Mouse (Mus musculus): Measurements from ENCODE around the gene Wdr20. TPM values are rescaled to one million over a fixed set of nuclear protein-coding genes. Genes with fewer than 3 reads are reported as not detected.
A peak's percentile ranks its signal among the peaks of the same experiment; 100 is the strongest.

The Wdr20 gene
- polyA plus RNA-seq, 1 experiment: 13.1 TPM

GRCm38 (mm10) chr12:110770479-110771247 lies 32.9 kb downstream of the Wdr20 start:
- Histone ChIP-seq H3K9me3 (no peaks in the 10 kb centered on the region), H3K4me3 (replicated peaks) (peak overlapping the region; percentile 64), H3K4me1 (peaks cover 77% of the 10 kb centered on the region), H3K27me3 (replicated peaks) (no peaks in the 10 kb centered on the region), H3K36me3 (replicated peaks; ENCODE audit: low read length) (peaks cover 13% of the 10 kb centered on the region)
- TF ChIP-seq GATA1 (IDR thresholded peaks at IDR 0.05; ENCODE audit: borderline replicate concordance, low read length): no peak
- no peak for TF ChIP-seq FLI1 (IDR thresholded peaks at IDR 0.05; ENCODE audit: low read length)

DNA sequence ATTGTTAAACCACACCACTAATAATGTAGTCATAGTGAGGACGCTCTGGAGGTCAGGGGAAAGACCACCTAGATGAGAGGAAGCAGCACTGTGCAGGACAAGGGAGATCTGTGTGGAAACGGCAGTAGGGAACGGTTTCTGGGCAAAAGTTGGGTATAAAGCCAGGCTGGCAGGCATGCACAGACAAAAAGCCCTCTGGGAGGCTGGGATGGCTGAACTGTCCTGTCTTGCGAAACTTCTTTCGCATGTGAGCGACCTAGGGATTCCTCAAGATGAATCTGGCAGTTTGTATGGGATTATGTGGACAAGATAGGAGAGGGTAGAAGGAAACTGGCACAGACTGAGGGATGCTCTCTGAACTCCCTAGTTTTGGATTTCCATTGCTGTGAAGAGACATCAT lies 34.2 kb downstream of the Wdr20 start:
- Histone ChIP-seq H3K36me3 (replicated peaks; ENCODE audit: low read length) (peaks cover 13% of the 10 kb centered on the region), H3K9me3 (no peaks in the 10 kb centered on the region), H3K27me3 (replicated peaks) (no peaks in the 10 kb centered on the region), H3K4me3 (replicated peaks) (no peak overlapping the region), H3K4me1 (peaks cover 81% of the 10 kb centered on the region)
- TF ChIP-seq GATA1 (IDR thresholded peaks at IDR 0.05; ENCODE audit: borderline replicate concordance, low read length) (no peak), FLI1 (IDR thresholded peaks at IDR 0.05; ENCODE audit: low read length) (no peak)

- Histone ChIP-seq H3K9me3 (no peaks in the 10 kb centered on the region), H3K36me3 (replicated peaks; ENCODE audit: low read length) (peaks cover 45% of the 10 kb centered on the region), H3K4me3 (replicated peaks) (peak overlapping the region; percentile 69), H3K27me3 (replicated peaks) (no peaks in the 10 kb centered on the region), H3K4me1 (peaks cover 58% of the 10 kb centered on the region)
- TF ChIP-seq FLI1 (IDR thresholded peaks at IDR 0.05; ENCODE audit: low read length) (no peak), GATA1 (IDR thresholded peaks at IDR 0.05; ENCODE audit: borderline replicate concordance, low read length) (no peak)
These were observed 38.1 kb downstream of the Wdr20 start for GRCm38 (mm10) chr12:110775628-110776426.

- H3K9me3 ChIP-seq: no peaks in the 10 kb centered on the region
- peak overlapping the region; percentile 59 for H3K4me3 ChIP-seq (replicated peaks)
- H3K27me3 ChIP-seq (replicated peaks): no peaks in the 10 kb centered on the region
- H3K4me1 ChIP-seq: peaks cover 42% of the 10 kb centered on the region
- TF ChIP-seq FLI1 (IDR thresholded peaks at IDR 0.05; ENCODE audit: low read length): no peak
- no peak for TF ChIP-seq GATA1 (IDR thresholded peaks at IDR 0.05; ENCODE audit: borderline replicate concordance, low read length)
- peaks cover 55% of the 10 kb centered on the region for H3K36me3 ChIP-seq (replicated peaks; ENCODE audit: low read length)
These were observed 40.1 kb downstream of the Wdr20 start for GRCm38 (mm10) chr12:110777853-110778252.

GRCm38 (mm10) chr12:110779296-110779695 lies 41.6 kb downstream of the Wdr20 start:
- TF ChIP-seq FLI1 (IDR thresholded peaks at IDR 0.05; ENCODE audit: low read length) (no peak), GATA1 (IDR thresholded peaks at IDR 0.05; ENCODE audit: borderline replicate concordance, low read length) (no peak)
- H3K9me3 ChIP-seq: no peaks in the 10 kb centered on the region
- H3K36me3 ChIP-seq (replicated peaks; ENCODE audit: low read length): peaks cover 57% of the 10 kb centered on the region
- H3K4me3 ChIP-seq (replicated peaks): no peak overlapping the region
- H3K27me3 ChIP-seq (replicated peaks): no peaks in the 10 kb centered on the region
- peaks cover 40% of the 10 kb centered on the region for H3K4me1 ChIP-seq

DNA sequence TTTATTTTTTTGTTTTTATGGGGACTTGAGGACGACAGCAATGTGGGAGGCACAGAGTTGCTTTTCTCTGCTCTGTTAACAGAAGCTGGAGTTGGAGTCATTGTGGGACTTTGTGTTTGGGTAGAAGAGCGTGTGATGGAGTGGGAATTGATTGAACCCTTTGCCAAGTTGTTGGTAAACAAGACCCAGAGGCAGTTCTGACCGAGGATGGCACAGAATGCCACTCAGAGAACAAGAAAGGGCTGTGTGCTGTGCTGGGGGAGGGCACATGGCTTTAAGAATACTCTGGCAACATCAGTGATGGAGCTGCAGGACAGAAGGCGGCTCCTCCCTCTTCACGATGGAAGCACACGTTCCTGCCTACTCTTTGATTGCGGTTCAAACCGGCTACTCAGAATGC lies 43.4 kb downstream of the Wdr20 start:
- no peak for TF ChIP-seq GATA1 (IDR thresholded peaks at IDR 0.05; ENCODE audit: borderline replicate concordance, low read length)
- no peak for TF ChIP-seq FLI1 (IDR thresholded peaks at IDR 0.05; ENCODE audit: low read length)
- H3K4me3 ChIP-seq (replicated peaks): no peak overlapping the region
- no peaks in the 10 kb centered on the region for H3K9me3 ChIP-seq
- H3K4me1 ChIP-seq: peaks cover 33% of the 10 kb centered on the region
- H3K27me3 ChIP-seq (replicated peaks): no peaks in the 10 kb centered on the region
- H3K36me3 ChIP-seq (replicated peaks; ENCODE audit: low read length): peaks cover 75% of the 10 kb centered on the region

DNA sequence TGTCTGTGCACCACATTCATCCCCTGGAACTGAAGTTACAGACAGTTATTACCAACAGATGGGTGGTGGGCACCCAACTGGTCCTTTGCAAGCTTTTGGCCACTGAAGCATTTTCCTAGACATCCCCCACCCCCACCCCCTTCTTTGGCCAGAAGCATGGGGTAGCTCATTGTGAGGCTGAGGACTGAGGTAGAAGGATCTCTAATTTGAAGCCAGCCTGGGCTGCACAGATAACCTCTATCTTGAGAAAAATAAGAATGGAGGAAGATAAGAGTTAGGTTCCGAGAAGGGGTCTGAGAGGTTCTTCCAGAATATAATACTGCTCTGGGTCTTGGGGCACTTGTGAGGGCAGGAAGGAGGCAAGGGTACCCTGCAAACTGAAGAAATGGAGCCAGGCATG lies 44.5 kb downstream of the Wdr20 start:
- TF ChIP-seq FLI1 (IDR thresholded peaks at IDR 0.05; ENCODE audit: low read length): no peak
- no peak for TF ChIP-seq GATA1 (IDR thresholded peaks at IDR 0.05; ENCODE audit: borderline replicate concordance, low read length)
- no peak overlapping the region for H3K4me3 ChIP-seq (replicated peaks)
- peaks cover 22% of the 10 kb centered on the region for H3K4me1 ChIP-seq
- no peaks in the 10 kb centered on the region for H3K9me3 ChIP-seq
- H3K27me3 ChIP-seq (replicated peaks): no peaks in the 10 kb centered on the region
- peaks cover 83% of the 10 kb centered on the region for H3K36me3 ChIP-seq (replicated peaks; ENCODE audit: low read length)

GRCm38 (mm10) chr12:110784211-110784610 lies 46.5 kb downstream of the Wdr20 start:
- TF ChIP-seq FLI1 (IDR thresholded peaks at IDR 0.05; ENCODE audit: low read length) (no peak), GATA1 (IDR thresholded peaks at IDR 0.05; ENCODE audit: borderline replicate concordance, low read length) (no peak)
- Histone ChIP-seq H3K4me1 (peaks cover 9% of the 10 kb centered on the region), H3K4me3 (replicated peaks) (no peak overlapping the region), H3K9me3 (no peaks in the 10 kb centered on the region), H3K36me3 (replicated peaks; ENCODE audit: low read length) (peaks cover 79% of the 10 kb centered on the region), H3K27me3 (replicated peaks) (no peaks in the 10 kb centered on the region)

DNA sequence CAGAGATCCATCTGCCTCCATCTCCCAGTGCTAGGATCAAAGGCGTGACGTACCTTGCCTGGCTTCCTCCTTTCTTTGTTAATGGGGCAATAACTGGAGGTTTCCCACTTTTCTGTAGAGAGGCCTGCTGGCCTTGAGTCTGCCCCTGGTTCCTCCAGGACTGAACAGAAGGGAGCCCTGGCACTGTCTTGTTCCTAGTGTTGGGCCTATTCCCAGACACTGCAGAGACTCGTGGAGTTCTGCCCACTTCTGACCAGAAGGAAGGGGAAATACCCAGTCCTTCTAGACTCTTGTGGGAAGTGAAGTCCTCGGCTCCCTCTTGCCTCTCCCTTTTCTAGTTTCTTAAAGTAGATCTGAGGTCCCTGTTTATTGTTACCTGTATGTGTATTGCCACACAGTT lies 48.5 kb downstream of the Wdr20 start:
- Histone ChIP-seq H3K4me1 (peaks cover 20% of the 10 kb centered on the region), H3K36me3 (replicated peaks; ENCODE audit: low read length) (peaks cover 79% of the 10 kb centered on the region), H3K9me3 (no peaks in the 10 kb centered on the region), H3K4me3 (replicated peaks) (no peak overlapping the region), H3K27me3 (replicated peaks) (no peaks in the 10 kb centered on the region)
- TF ChIP-seq FLI1 (IDR thresholded peaks at IDR 0.05; ENCODE audit: low read length) (no peak), GATA1 (IDR thresholded peaks at IDR 0.05; ENCODE audit: borderline replicate concordance, low read length) (no peak)

DNA sequence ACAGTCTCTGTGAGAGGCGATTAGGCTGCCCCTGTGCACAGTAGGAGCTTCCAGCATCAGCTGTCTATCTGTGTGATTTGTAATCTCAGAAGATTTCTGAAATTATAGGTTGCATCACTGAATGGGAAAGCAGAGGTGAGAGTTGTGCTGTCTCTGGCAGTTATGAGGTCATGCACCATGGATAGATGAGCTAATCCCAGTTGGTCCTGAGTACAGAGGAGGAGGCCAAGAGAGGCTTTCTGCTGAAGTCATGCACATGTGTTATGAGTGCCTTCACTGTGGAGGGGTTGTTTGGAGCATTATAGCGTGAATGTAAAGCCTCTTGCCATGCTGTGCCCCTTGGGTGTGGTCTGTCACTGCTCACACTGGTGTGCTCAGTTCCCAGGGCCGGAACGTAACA lies 52.8 kb downstream of the Wdr20 start:
- Histone ChIP-seq H3K4me3 (replicated peaks) (no peak overlapping the region), H3K9me3 (no peaks in the 10 kb centered on the region), H3K27me3 (replicated peaks) (no peaks in the 10 kb centered on the region), H3K36me3 (replicated peaks; ENCODE audit: low read length) (peaks cover 83% of the 10 kb centered on the region), H3K4me1 (peaks cover 24% of the 10 kb centered on the region)
- TF ChIP-seq FLI1 (IDR thresholded peaks at IDR 0.05; ENCODE audit: low read length): no peak
- no peak for TF ChIP-seq GATA1 (IDR thresholded peaks at IDR 0.05; ENCODE audit: borderline replicate concordance, low read length)
